Mouse (Mus musculus) adipocyte (in vitro differentiated cells): ENCODE results near the gene Slc16a10.
"Not testable (repeated sequence)": the region's sequence is repeated elsewhere in the genome, so short reads cannot be mapped to it uniquely, and the experiment has no call there.

Source experiments
- DNase-seq: peaks from one replicate; pipeline ENCODE4 v3.0.0-alpha.2; 2016; ENCODE audit warnings: low spot score

Slc16a10 gene

GRCm38 (mm10) chr10:40024554-40025428 is 117.3 kb downstream of the Slc16a10 start, which contains the start of gene Mfsd4b1:
Gene Mfsd4b1 (minus strand): TSS chr10:40025268.
- DNase-seq = no peak

- DNase-seq = no peak
Measured at GRCm38 (mm10) chr10:40020401-40020800, 121.7 kb downstream of the Slc16a10 start.

GRCm38 (mm10) chr10:40019492-40019891 is 122.6 kb downstream of the Slc16a10 start:
- peak; percentile 50 for DNase-seq

DNA sequence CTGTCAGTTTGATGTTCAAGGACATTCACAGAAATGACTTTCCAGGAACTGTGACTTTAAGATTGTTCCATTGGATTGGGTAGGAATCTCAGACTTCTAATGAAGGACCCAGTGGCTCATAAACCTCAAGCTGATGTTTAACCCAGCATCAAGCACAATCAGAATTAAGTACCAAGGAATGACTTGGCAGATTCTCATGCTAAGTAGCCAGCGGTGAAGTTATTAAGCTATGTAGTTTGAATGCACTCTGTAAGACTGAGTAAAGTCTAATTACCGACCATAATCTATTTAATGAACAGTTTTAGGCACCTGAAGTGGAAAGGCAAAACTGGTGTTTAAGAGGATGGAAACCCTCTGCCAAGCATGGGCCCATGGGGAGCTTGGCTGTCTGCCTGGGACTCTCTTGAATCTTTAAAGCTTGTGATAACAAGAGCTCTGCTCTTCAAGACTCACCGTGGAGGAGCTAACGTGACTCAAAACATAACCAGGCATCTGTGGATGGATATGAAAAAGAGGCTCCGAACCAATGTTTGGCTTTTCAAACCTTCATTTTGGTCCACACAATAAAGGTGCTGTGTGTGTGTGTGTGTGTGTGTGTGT is 123.7 kb downstream of the Slc16a10 start:
- DNase-seq = no peak

DNA sequence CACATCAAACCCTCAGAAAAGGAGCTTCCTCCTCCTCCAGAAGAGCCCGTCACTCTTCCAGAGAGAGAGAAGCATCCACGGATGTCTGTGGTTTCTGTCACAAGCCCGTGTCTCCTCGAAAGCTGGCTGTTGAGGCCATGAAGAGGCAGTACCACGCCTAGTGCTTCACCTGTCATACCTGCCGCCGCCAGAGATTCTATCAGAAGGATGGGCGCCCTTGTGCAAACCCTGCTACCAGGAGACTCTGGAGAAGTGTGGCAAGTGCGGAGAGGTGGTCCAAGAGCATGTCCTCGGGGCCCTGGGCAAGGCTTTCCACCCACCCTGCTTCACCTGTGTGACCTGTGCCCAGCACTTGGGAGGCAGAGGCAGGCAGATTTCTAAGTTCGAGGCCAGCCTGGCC is 132.5 kb downstream of the Slc16a10 start:
- DNase-seq = no peak

DNA sequence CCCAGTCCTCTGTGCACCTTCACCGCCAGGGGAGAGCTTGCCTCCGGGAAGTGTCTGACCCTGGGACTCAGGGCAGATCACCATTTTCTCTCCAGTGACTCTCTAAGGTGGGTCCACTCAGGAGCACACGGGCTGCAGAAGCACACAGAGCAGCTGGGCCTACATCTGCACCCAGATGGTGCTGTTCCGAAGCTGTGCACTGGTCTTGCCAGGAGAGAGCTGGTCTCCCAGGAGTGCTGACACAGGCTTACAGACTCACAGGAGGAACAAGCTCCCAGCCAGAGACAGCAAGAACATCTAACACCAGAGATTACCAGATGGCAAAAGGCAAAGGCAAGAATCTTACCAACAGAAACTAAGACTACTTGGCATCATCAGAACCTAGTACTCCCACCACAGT is 133.2 kb downstream of the Slc16a10 start:
- not testable (repeated sequence) for DNase-seq

DNA sequence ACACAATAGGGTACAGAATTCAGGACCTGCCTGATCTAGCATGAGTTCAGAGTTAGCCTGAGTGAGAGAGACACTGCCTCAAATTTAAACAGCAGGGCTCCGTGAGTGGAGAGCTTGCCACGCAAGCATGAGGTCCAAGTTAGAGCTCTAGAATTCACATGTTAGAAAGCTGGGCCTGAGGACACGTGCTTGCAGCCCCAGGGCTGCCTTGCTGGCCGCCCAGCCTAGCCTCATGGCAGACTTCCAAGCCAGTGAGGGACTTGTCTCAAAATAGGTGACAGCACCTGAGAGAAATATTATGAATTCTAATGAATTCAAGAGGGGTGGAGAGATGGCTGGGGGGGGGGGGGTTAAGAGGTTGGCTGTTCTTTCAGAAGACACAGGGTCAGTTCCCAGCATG is 134.1 kb downstream of the Slc16a10 start:
- no peak for DNase-seq

GRCm38 (mm10) chr10:40006963-40007362 is 135.1 kb downstream of the Slc16a10 start:
- no peak for DNase-seq

GRCm38 (mm10) chr10:40000746-40001145 is 141.3 kb downstream of the Slc16a10 start:
- no peak for DNase-seq

GRCm38 (mm10) chr10:39991155-39991554 is 150.9 kb downstream of the Slc16a10 start:
- no peak for DNase-seq

DNA sequence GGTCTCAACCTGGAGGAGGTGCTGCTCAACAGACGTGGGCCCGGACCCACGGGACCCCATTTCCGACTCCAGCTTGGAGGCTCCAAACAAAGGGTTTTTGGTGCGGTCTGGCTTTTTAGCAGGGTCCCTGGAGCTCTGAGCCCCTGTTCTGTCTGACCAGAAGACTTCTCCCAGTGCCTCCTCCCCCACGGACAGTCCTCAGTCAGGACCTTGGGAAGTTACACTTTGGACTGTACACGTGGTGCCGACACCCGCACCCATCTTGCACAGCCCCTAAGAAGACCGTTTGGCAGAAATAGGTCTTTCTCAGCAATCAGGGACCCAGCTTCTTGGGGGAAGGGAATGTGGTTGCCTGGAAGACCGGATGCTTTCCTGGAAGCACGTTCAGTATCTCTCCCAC is 155.6 kb downstream of the Slc16a10 start, which contains the start of gene Mfsd4b5:
TSS of gene Mfsd4b5 (minus strand) at position 181 of the 400 bp plus-strand sequence.
- DNase-seq = no peak
